Mouse (Mus musculus): ENCODE results near the gene Enox1. TPM values are rescaled to one million over a fixed set of nuclear protein-coding genes. Genes with fewer than 3 reads are reported as not detected.
A peak's percentile ranks its signal among the peaks of the same experiment; 100 is the strongest.

Gene Enox1
- polyA plus RNA-seq, 1 experiment from 2014 or later: 7.7 TPM

GRCm38 (mm10) chr14:77599016-77599704, 442.6 kb downstream of the Enox1 start:
- 55% methylated on average over 14 of the region's 14 CpGs for WGBS
- Histone ChIP-seq H3K9ac (replicated peaks; ENCODE audit: low read length) (no peak overlapping the region), H3K4me3 (ENCODE audit: low read length) (no peak overlapping the region), H3K4me2 (replicated peaks; ENCODE audit: low read depth, low read length) (no peak overlapping the region), H3K9me3 (ENCODE audit: low read length) (no peaks in the 10 kb centered on the region), H3K36me3 (ENCODE audit: insufficient read depth, low read length) (no peaks in the 10 kb centered on the region), H3K4me1 (ENCODE audit: insufficient read depth, low read length) (no peaks in the 10 kb centered on the region), H3K27me3 (ENCODE audit: insufficient read depth, low read length) (no peaks in the 10 kb centered on the region), H3K27ac (ENCODE audit: low read length) (no peak overlapping the region)
- no peak for ATAC-seq (ENCODE audit: low FRiP score, low TSS enrichment)

GRCm38 (mm10) chr14:77600773-77601172, 444.2 kb downstream of the Enox1 start:
- no peaks in the 10 kb centered on the region for H3K9me3 ChIP-seq (ENCODE audit: low read length)
- WGBS: 72% methylated on average over 1 of the region's 1 CpGs
- H3K4me1 ChIP-seq (ENCODE audit: insufficient read depth, low read length): no peaks in the 10 kb centered on the region
- H3K9ac ChIP-seq (replicated peaks; ENCODE audit: low read length): no peak overlapping the region
- no peak overlapping the region for H3K27ac ChIP-seq (ENCODE audit: low read length)
- no peak overlapping the region for H3K4me3 ChIP-seq (ENCODE audit: low read length)
- H3K36me3 ChIP-seq (ENCODE audit: insufficient read depth, low read length): no peaks in the 10 kb centered on the region
- no peak for ATAC-seq (ENCODE audit: low FRiP score, low TSS enrichment)
- H3K27me3 ChIP-seq (ENCODE audit: insufficient read depth, low read length): no peaks in the 10 kb centered on the region
- no peak overlapping the region for H3K4me2 ChIP-seq (replicated peaks; ENCODE audit: low read depth, low read length)

- no peaks in the 10 kb centered on the region for H3K4me1 ChIP-seq (ENCODE audit: insufficient read depth, low read length)
- H3K4me3 ChIP-seq (ENCODE audit: low read length): no peak overlapping the region
- no peak for ATAC-seq (ENCODE audit: low FRiP score, low TSS enrichment)
- no peak overlapping the region for H3K27ac ChIP-seq (ENCODE audit: low read length)
- H3K9ac ChIP-seq (replicated peaks; ENCODE audit: low read length): no peak overlapping the region
- no peaks in the 10 kb centered on the region for H3K27me3 ChIP-seq (ENCODE audit: insufficient read depth, low read length)
- no peaks in the 10 kb centered on the region for H3K9me3 ChIP-seq (ENCODE audit: low read length)
- no peaks in the 10 kb centered on the region for H3K36me3 ChIP-seq (ENCODE audit: insufficient read depth, low read length)
- WGBS: 88% methylated on average over 2 of the region's 2 CpGs
- no peak overlapping the region for H3K4me2 ChIP-seq (replicated peaks; ENCODE audit: low read depth, low read length)
These were observed 444.9 kb downstream of the Enox1 start for GRCm38 (mm10) chr14:77601446-77601845.

- H3K9me3 ChIP-seq (ENCODE audit: low read length): no peaks in the 10 kb centered on the region
- H3K36me3 ChIP-seq (ENCODE audit: insufficient read depth, low read length): no peaks in the 10 kb centered on the region
- no peak overlapping the region for H3K9ac ChIP-seq (replicated peaks; ENCODE audit: low read length)
- H3K27ac ChIP-seq (ENCODE audit: low read length): no peak overlapping the region
- no peak overlapping the region for H3K4me2 ChIP-seq (replicated peaks; ENCODE audit: low read depth, low read length)
- no peaks in the 10 kb centered on the region for H3K4me1 ChIP-seq (ENCODE audit: insufficient read depth, low read length)
- 80% methylated on average over 5 of the region's 5 CpGs for WGBS
- H3K27me3 ChIP-seq (ENCODE audit: insufficient read depth, low read length): no peaks in the 10 kb centered on the region
- no peak for ATAC-seq (ENCODE audit: low FRiP score, low TSS enrichment)
- H3K4me3 ChIP-seq (ENCODE audit: low read length): no peak overlapping the region
These were observed 451.7 kb downstream of the Enox1 start for GRCm38 (mm10) chr14:77608182-77608839.

- WGBS: 93% methylated on average over 16 of the region's 16 CpGs
- H3K27me3 ChIP-seq (ENCODE audit: insufficient read depth, low read length): no peaks in the 10 kb centered on the region
- H3K9me3 ChIP-seq (ENCODE audit: low read length): no peaks in the 10 kb centered on the region
- 0 out of 2 replicates have a peak, but pooled peaks cover 7% of the 10 kb centered on the region for H3K4me1 ChIP-seq (ENCODE audit: insufficient read depth, low read length)
- no peak overlapping the region for H3K27ac ChIP-seq (ENCODE audit: low read length)
- no peak for ATAC-seq (ENCODE audit: low FRiP score, low TSS enrichment)
- no peaks in the 10 kb centered on the region for H3K36me3 ChIP-seq (ENCODE audit: insufficient read depth, low read length)
- no peak overlapping the region for H3K9ac ChIP-seq (replicated peaks; ENCODE audit: low read length)
- H3K4me3 ChIP-seq (ENCODE audit: low read length): no peak overlapping the region
- no peak overlapping the region for H3K4me2 ChIP-seq (replicated peaks; ENCODE audit: low read depth, low read length)
These were observed 458.6 kb downstream of the Enox1 start for GRCm38 (mm10) chr14:77615201-77615600.

- Histone ChIP-seq H3K4me1 (ENCODE audit: insufficient read depth, low read length) (0 out of 2 replicates have a peak, but pooled peaks cover 7% of the 10 kb centered on the region), H3K27ac (ENCODE audit: low read length) (no peak overlapping the region), H3K9ac (replicated peaks; ENCODE audit: low read length) (no peak overlapping the region), H3K4me2 (replicated peaks; ENCODE audit: low read depth, low read length) (no peak overlapping the region), H3K36me3 (ENCODE audit: insufficient read depth, low read length) (no peaks in the 10 kb centered on the region), H3K9me3 (ENCODE audit: low read length) (no peaks in the 10 kb centered on the region), H3K27me3 (ENCODE audit: insufficient read depth, low read length) (no peaks in the 10 kb centered on the region), H3K4me3 (ENCODE audit: low read length) (no peak overlapping the region)
- ATAC-seq (ENCODE audit: low FRiP score, low TSS enrichment): peak; percentile 61
- WGBS: 44% methylated on average over 6 of the region's 6 CpGs
These were observed 460.7 kb downstream of the Enox1 start for GRCm38 (mm10) chr14:77617250-77617649.

GRCm38 (mm10) chr14:77618131-77618805, 461.7 kb downstream of the Enox1 start:
- H3K9me3 ChIP-seq (ENCODE audit: low read length): no peaks in the 10 kb centered on the region
- no peak overlapping the region for H3K4me3 ChIP-seq (ENCODE audit: low read length)
- H3K36me3 ChIP-seq (ENCODE audit: insufficient read depth, low read length): no peaks in the 10 kb centered on the region
- no peak overlapping the region for H3K9ac ChIP-seq (replicated peaks; ENCODE audit: low read length)
- no peak overlapping the region for H3K27ac ChIP-seq (ENCODE audit: low read length)
- WGBS: 54% methylated on average over 13 of the region's 13 CpGs
- no peaks in the 10 kb centered on the region for H3K27me3 ChIP-seq (ENCODE audit: insufficient read depth, low read length)
- ATAC-seq (ENCODE audit: low FRiP score, low TSS enrichment): no peak
- H3K4me1 ChIP-seq (ENCODE audit: insufficient read depth, low read length): 0 out of 2 replicates have a peak, but pooled peaks cover 7% of the 10 kb centered on the region
- no peak overlapping the region for H3K4me2 ChIP-seq (replicated peaks; ENCODE audit: low read depth, low read length)

- no peak overlapping the region for H3K9ac ChIP-seq (replicated peaks; ENCODE audit: low read length)
These were observed 465.1 kb downstream of the Enox1 start for GRCm38 (mm10) chr14:77621473-77622264.

GRCm38 (mm10) chr14:77626557-77627507, 470.3 kb downstream of the Enox1 start:
- Histone ChIP-seq H3K27ac (ENCODE audit: low read length) (no peak overlapping the region), H3K9me3 (ENCODE audit: low read length) (no peaks in the 10 kb centered on the region), H3K9ac (replicated peaks; ENCODE audit: low read length) (no peak overlapping the region), H3K4me3 (ENCODE audit: low read length) (no peak overlapping the region), H3K4me1 (ENCODE audit: insufficient read depth, low read length) (no peaks in the 10 kb centered on the region), H3K36me3 (ENCODE audit: insufficient read depth, low read length) (no peaks in the 10 kb centered on the region), H3K27me3 (ENCODE audit: insufficient read depth, low read length) (no peaks in the 10 kb centered on the region), H3K4me2 (replicated peaks; ENCODE audit: low read depth, low read length) (no peak overlapping the region)
- WGBS: 64% methylated on average over 12 of the region's 12 CpGs
- no peak for ATAC-seq (ENCODE audit: low FRiP score, low TSS enrichment)

More at GRCm38 (mm10) chr14:77621473-77622264, 465.1 kb downstream of the Enox1 start:
- H3K4me1 ChIP-seq (ENCODE audit: insufficient read depth, low read length): 0 out of 2 replicates have a peak, but pooled peaks cover 7% of the 10 kb centered on the region
- no peak overlapping the region for H3K4me3 ChIP-seq (ENCODE audit: low read length)
- ATAC-seq (ENCODE audit: low FRiP score, low TSS enrichment): no peak
- H3K4me2 ChIP-seq (replicated peaks; ENCODE audit: low read depth, low read length): no peak overlapping the region
- 72% methylated on average over 4 of the region's 4 CpGs for WGBS
- H3K9me3 ChIP-seq (ENCODE audit: low read length): no peaks in the 10 kb centered on the region
- H3K27ac ChIP-seq (ENCODE audit: low read length): no peak overlapping the region
- no peaks in the 10 kb centered on the region for H3K27me3 ChIP-seq (ENCODE audit: insufficient read depth, low read length)
- H3K36me3 ChIP-seq (ENCODE audit: insufficient read depth, low read length): no peaks in the 10 kb centered on the region

Measured in kidney, embryonic 16.5 days (tissue).